Mouse (Mus musculus) ES-E14 (cell line): ENCODE results near the gene Adck1. TPM values are rescaled to one million over a fixed set of nuclear protein-coding genes. Genes with fewer than 3 reads are reported as not detected.
A peak's percentile ranks its signal among the peaks of the same experiment; 100 is the strongest.

ENCODE experiments used
- DNase-seq: peaks from one replicate; pipeline ENCODE4 v3.0.0-alpha.2; 2013; ENCODE audit warnings: low read depth, low spot score
- H3K27ac ChIP-seq: 2 replicates; pipeline ENCODE4 v1.5.1; 2012; ENCODE audit warnings: low read depth, mild to moderate bottlenecking, low read length, moderate library complexity, mixed read lengths; ENCODE audit not compliant: poor library complexity, insufficient read depth, severe bottlenecking
- H3K36me3 ChIP-seq: 2 replicates; pipeline ENCODE4 v1.6.1; 2012; ENCODE audit warnings: mild to moderate bottlenecking, low read length, moderate library complexity, mixed read lengths; ENCODE audit not compliant: control insufficient read depth, poor library complexity, insufficient read depth, severe bottlenecking
- H3K4me1 ChIP-seq, 2 experiments: fragments of 150-350 bp in 1 of 2; sonication (generic) in 1 of 2; 2 replicates each; pipeline ENCODE4 v1.6.1; 2012; ENCODE audit warnings: low read length in 2 of 2, mild to moderate bottlenecking in 1 of 2, mixed read lengths in 1 of 2; ENCODE audit not compliant: control insufficient read depth in 2 of 2, insufficient read depth in 2 of 2, poor library complexity in 1 of 2
- H3K4me3 ChIP-seq, 2 experiments: fragments of 150-350 bp in 1 of 2; sonication (generic) in 1 of 2; 2 replicates each; pipeline ENCODE4 v1.5.1; 2012; ENCODE audit warnings: low read length in 2 of 2, low read depth in 1 of 2, mild to moderate bottlenecking in 1 of 2, mixed read lengths in 1 of 2; ENCODE audit not compliant: insufficient read depth in 1 of 2, poor library complexity in 1 of 2, severe bottlenecking in 1 of 2
- H3K9ac ChIP-seq: 2 replicates; pipeline ENCODE4 v1.6.1; 2012; ENCODE audit warnings: low read depth, mild to moderate bottlenecking, low read length, mixed read lengths; ENCODE audit not compliant: poor library complexity, insufficient read depth, severe bottlenecking
- H3K9me3 ChIP-seq: fragments of 150-350 bp; sonication (generic); 2 replicates; pipeline ENCODE4 v1.6.1; 2012; ENCODE audit warnings: low read depth, mild to moderate bottlenecking, low read length; ENCODE audit not compliant: control insufficient read depth, insufficient read depth
- CHD2 ChIP-seq: IDR thresholded peaks from 2 replicates; pipeline ENCODE4 v1.6.1; 2014; ENCODE audit warnings: mild to moderate bottlenecking, low read depth, low read length, inconsistent platforms
- HCFC1 ChIP-seq: IDR thresholded peaks from 2 replicates; pipeline ENCODE4 v1.6.1; 2012; ENCODE audit warnings: low read length, inconsistent platforms, borderline replicate concordance; ENCODE audit not compliant: insufficient read depth
- MAFK ChIP-seq: IDR thresholded peaks from 2 replicates; pipeline ENCODE4 v1.6.1; 2014; ENCODE audit warnings: mild to moderate bottlenecking, low read depth, low read length, inconsistent platforms; ENCODE audit not compliant: insufficient read depth
- ZC3H11A ChIP-seq: IDR thresholded peaks from 2 replicates; pipeline ENCODE4 v1.6.1; 2012; ENCODE audit warnings: low read depth, mild to moderate bottlenecking, inconsistent platforms, low read length, borderline replicate concordance
- ZNF384 ChIP-seq: IDR thresholded peaks from 2 replicates; pipeline ENCODE4 v1.6.1; 2012; ENCODE audit warnings: low read depth, low read length, inconsistent platforms
- in situ Hi-C, 2 experiments: fragments of 600-800 bp; cut with MboI; formaldehyde crosslinking; loops; one replicate each; pipeline ENCODE4 v1.15.1; 2025; ENCODE audit warnings: low sequenced_read_pairs in 2 of 2, inconsistent platforms in 1 of 2; ENCODE audit not compliant: unreplicated experiment in 2 of 2
- total RNA-seq: library from RNA; depleted of rRNA; stranded (reverse); fragments of 300-350 nt; gene quantifications from 2 replicates; pipeline ENCODE4 v1.2.3, GENCODE M21; 2012

Adck1 gene
- total RNA-seq, 1 experiment, result 16.3 TPM

- H3K9ac ChIP-seq, result no peak overlapping the region
- in situ Hi-C loops, result no loop called here
- no peak for DNase-seq
- no peaks in the 10 kb centered on the region for H3K36me3 ChIP-seq
- no peak for TF ChIP-seq ZC3H11A
- no peak for TF ChIP-seq HCFC1
- no peak for TF ChIP-seq MAFK
- TF ChIP-seq CHD2, result no peak
- no peak for TF ChIP-seq ZNF384
- no peaks in the 10 kb centered on the region for H3K9me3 ChIP-seq
- no peak overlapping the region for H3K4me3 ChIP-seq
- H3K4me1 ChIP-seq, result no peaks in the 10 kb centered on the region
- no peak overlapping the region for H3K27ac ChIP-seq
Measured at GRCm38 (mm10) chr12:88372018-88372417, 11.7 kb downstream of the Adck1 start.

- no peak for TF ChIP-seq MAFK
- no peak for TF ChIP-seq ZC3H11A
- TF ChIP-seq HCFC1, result no peak
- TF ChIP-seq CHD2, result no peak
- no peak for TF ChIP-seq ZNF384
- DNase-seq, result peak; percentile 8
- in situ Hi-C loops, result no loop called here
- Histone ChIP-seq H3K27ac (no peak overlapping the region), H3K9ac (no peak overlapping the region), H3K4me3 (no peak overlapping the region), H3K36me3 (no peaks in the 10 kb centered on the region), H3K4me1 (no peaks in the 10 kb centered on the region), H3K9me3 (no peaks in the 10 kb centered on the region)
Measured at GRCm38 (mm10) chr12:88376820-88377219, 16.5 kb downstream of the Adck1 start.

GRCm38 (mm10) chr12:88378256-88378655, 17.9 kb downstream of the Adck1 start:
- no peak overlapping the region for H3K27ac ChIP-seq
- no peaks in the 10 kb centered on the region for H3K9me3 ChIP-seq
- no peaks in the 10 kb centered on the region for H3K36me3 ChIP-seq
- H3K4me1 ChIP-seq, result no peaks in the 10 kb centered on the region
- in situ Hi-C loops, result no loop called here
- H3K4me3 ChIP-seq, result no peak overlapping the region
- no peak overlapping the region for H3K9ac ChIP-seq
- TF ChIP-seq MAFK (no peak), HCFC1 (no peak), ZC3H11A (no peak), CHD2 (no peak), ZNF384 (no peak)
- no peak for DNase-seq

GRCm38 (mm10) chr12:88388832-88389231, 28.5 kb downstream of the Adck1 start:
- no peak for TF ChIP-seq MAFK
- no peak for TF ChIP-seq ZNF384
- no peak for TF ChIP-seq HCFC1
- no peak for TF ChIP-seq CHD2
- no peak for TF ChIP-seq ZC3H11A
- no peaks in the 10 kb centered on the region for H3K36me3 ChIP-seq
- H3K4me3 ChIP-seq, result no peak overlapping the region
- DNase-seq, result no peak
- H3K4me1 ChIP-seq, result no peaks in the 10 kb centered on the region
- H3K27ac ChIP-seq, result no peak overlapping the region
- H3K9me3 ChIP-seq, result no peaks in the 10 kb centered on the region
- H3K9ac ChIP-seq, result no peak overlapping the region
- in situ Hi-C loops, result no loop called here

- H3K4me1 ChIP-seq, result no peaks in the 10 kb centered on the region
- H3K9ac ChIP-seq, result no peak overlapping the region
- no peak overlapping the region for H3K4me3 ChIP-seq
- in situ Hi-C loops, result no loop called here
- H3K36me3 ChIP-seq, result peaks cover 3% of the 10 kb centered on the region; the same call in 1 of the 2 replicates
- no peaks in the 10 kb centered on the region for H3K9me3 ChIP-seq
- no peak overlapping the region for H3K27ac ChIP-seq
- no peak for TF ChIP-seq ZC3H11A
- TF ChIP-seq CHD2, result no peak
- no peak for TF ChIP-seq MAFK
- no peak for TF ChIP-seq HCFC1
- no peak for TF ChIP-seq ZNF384
- no peak for DNase-seq
Measured at GRCm38 (mm10) chr12:88398658-88399057, 38.3 kb downstream of the Adck1 start.
